Mouse (Mus musculus): Measurements from ENCODE around the gene Ing2.
A peak's percentile ranks its signal among the peaks of the same experiment; 100 is the strongest.

DNA sequence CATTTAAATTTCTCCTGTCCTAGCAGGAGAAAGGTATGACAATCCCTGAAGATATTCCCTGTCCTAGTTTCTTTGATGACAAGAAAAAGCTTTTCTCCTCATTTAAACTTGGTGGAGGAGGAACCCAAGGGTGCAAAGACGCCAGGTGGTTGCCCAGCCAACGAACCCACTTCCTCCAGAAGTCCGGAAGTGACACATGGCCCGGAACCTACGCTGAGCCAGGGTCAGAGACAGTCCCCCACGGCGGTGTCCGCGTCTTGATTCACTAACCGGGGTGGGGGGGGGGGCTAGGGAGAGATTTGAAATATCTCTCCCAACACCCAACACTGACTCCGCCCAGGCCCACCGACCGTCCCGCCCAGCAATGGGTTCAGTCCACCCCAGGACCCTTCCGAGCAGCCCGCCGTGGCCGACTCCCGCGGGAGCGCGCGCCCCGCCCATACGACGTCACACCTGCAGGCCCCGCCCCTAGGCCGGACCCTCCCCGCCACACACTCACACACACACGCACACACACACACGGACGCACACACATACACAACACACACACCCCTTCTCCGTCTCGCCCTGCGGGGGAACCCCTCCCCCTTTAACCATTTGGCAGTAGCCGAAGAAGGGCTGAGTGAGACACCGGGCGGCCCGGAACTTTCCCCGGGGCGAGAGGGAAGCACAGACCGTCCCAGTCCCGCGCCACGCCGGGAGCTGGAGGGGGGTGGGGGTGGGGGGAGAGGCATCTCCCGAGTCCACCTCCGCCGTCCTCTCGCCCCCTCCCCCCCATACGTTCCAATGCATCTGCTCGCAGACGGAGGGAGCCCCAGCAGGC, 1.8 kb downstream of the Ing2 start:
- no peak for TF ChIP-seq CTCF (IDR thresholded peaks at IDR 0.05; ENCODE audit: borderline replicate concordance, insufficient read depth, low read depth, low read length)
- peak; percentile 46; the same call in 1 of the 2 replicates for TF ChIP-seq POLR2A (IDR thresholded peaks at IDR 0.05; ENCODE audit: borderline replicate concordance, insufficient read depth, low read length)
